Mouse (Mus musculus) regulatory T cell (primary cell): ENCODE measurements around the gene Cdh22.

Experiments
- in situ Hi-C: fragments of 300-600 bp; cut with MboI, MseI; formaldehyde crosslinking; loops from one replicate; pipeline ENCODE4 v1.15.1; 2025; ENCODE audit warnings: high pct_unique_total_duplicates

The Cdh22 gene

GRCm38 (mm10) chr2:165234613-165235291 lies at the start of gene Cdh22:
TSS of gene Cdh22 (minus strand) at chr2:165234853.
- in situ Hi-C loops, result no loop called here

GRCm38 (mm10) chr2:165284377-165284776 lies 49.7 kb upstream of the Cdh22 start:
- in situ Hi-C loops, result no loop called here

- in situ Hi-C loops, result no loop called here
These were observed 49.0 kb upstream of the Cdh22 start for GRCm38 (mm10) chr2:165283644-165284043.

- in situ Hi-C loops, result no loop called here
These were observed 47.2 kb upstream of the Cdh22 start for GRCm38 (mm10) chr2:165281779-165282311.

GRCm38 (mm10) chr2:165279351-165279750 lies 44.7 kb upstream of the Cdh22 start:
- in situ Hi-C loops, result loop anchor here (5.0 kb wide), 1 partner anchor 202 kb away; no protein-coding TSS in a partner anchor

GRCm38 (mm10) chr2:165277188-165277740 lies 42.6 kb upstream of the Cdh22 start:
- in situ Hi-C loops, result loop anchor here (5.0 kb wide), 1 partner anchor 200 kb away; no protein-coding TSS in a partner anchor

GRCm38 (mm10) chr2:165275824-165276223 lies 41.2 kb upstream of the Cdh22 start:
- in situ Hi-C loops, result loop anchor here (5.0 kb wide), 1 partner anchor 199 kb away; no protein-coding TSS in a partner anchor

- in situ Hi-C loops, result loop anchor here (5.0 kb wide), 1 partner anchor 198 kb away; no protein-coding TSS in a partner anchor
These were observed 40.5 kb upstream of the Cdh22 start for GRCm38 (mm10) chr2:165275124-165275640.

- in situ Hi-C loops, result no loop called here
These were observed 38.9 kb upstream of the Cdh22 start for GRCm38 (mm10) chr2:165273589-165273988.

GRCm38 (mm10) chr2:165271326-165271725 lies 36.7 kb upstream of the Cdh22 start:
- in situ Hi-C loops, result no loop called here

- in situ Hi-C loops, result no loop called here
These were observed 36.2 kb upstream of the Cdh22 start for GRCm38 (mm10) chr2:165270858-165271257.

GRCm38 (mm10) chr2:165266739-165267138 lies 32.1 kb upstream of the Cdh22 start:
- in situ Hi-C loops, result no loop called here

GRCm38 (mm10) chr2:165263861-165264260 lies 29.2 kb upstream of the Cdh22 start:
- in situ Hi-C loops, result no loop called here

- in situ Hi-C loops, result no loop called here
These were observed 27.8 kb upstream of the Cdh22 start for GRCm38 (mm10) chr2:165262274-165262990.

- in situ Hi-C loops, result no loop called here
These were observed 25.2 kb upstream of the Cdh22 start for GRCm38 (mm10) chr2:165259859-165260258.

GRCm38 (mm10) chr2:165258321-165258720 lies 23.7 kb upstream of the Cdh22 start:
- in situ Hi-C loops, result no loop called here

GRCm38 (mm10) chr2:165257151-165257834 lies 22.6 kb upstream of the Cdh22 start:
- in situ Hi-C loops, result no loop called here

- in situ Hi-C loops, result no loop called here
These were observed 21.6 kb upstream of the Cdh22 start for GRCm38 (mm10) chr2:165256213-165256612.

- in situ Hi-C loops, result no loop called here
These were observed 19.2 kb upstream of the Cdh22 start for GRCm38 (mm10) chr2:165253867-165254266.

- in situ Hi-C loops, result no loop called here
These were observed 18.6 kb upstream of the Cdh22 start for GRCm38 (mm10) chr2:165253269-165253668.

GRCm38 (mm10) chr2:165252801-165253200 lies 18.1 kb upstream of the Cdh22 start:
- in situ Hi-C loops, result no loop called here
